Mouse (Mus musculus): ENCODE results near the gene Dhcr24. TPM values are rescaled to one million over a fixed set of nuclear protein-coding genes. Genes with fewer than 3 reads are reported as not detected.

Dhcr24 gene
- polyA plus RNA-seq, 1 experiment from 2014 or later, result 4.6 TPM

GRCm38 (mm10) chr4:106630333-106631220, 69.7 kb downstream of the Dhcr24 start:
- Histone ChIP-seq H3K36me3 (no peaks in the 10 kb centered on the region), H3K4me3 (replicated peaks) (no peak overlapping the region), H3K9ac (no peak overlapping the region), H3K27me3 (peaks cover 7% of the 10 kb centered on the region; the same call in 1 of the 2 replicates), H3K9me3 (replicated peaks) (no peaks in the 10 kb centered on the region), H3K4me2 (no peak overlapping the region), H3K27ac (peak overlapping the region; percentile 28; the same call in 1 of the 2 replicates), H3K4me1 (peaks cover 67% of the 10 kb centered on the region)
- ATAC-seq (replicated peaks; ENCODE audit: low FRiP score), result 0 out of 2 replicates have a peak, but pooled peaks have one; percentile 1
- WGBS, result 24% methylated on average over 14 of the region's 14 CpGs

GRCm38 (mm10) chr4:106632313-106632712, 71.5 kb downstream of the Dhcr24 start:
- no peak for ATAC-seq (replicated peaks; ENCODE audit: low FRiP score)

GRCm38 (mm10) chr4:106633281-106634085, 72.6 kb downstream of the Dhcr24 start:
- H3K9ac ChIP-seq, result no peak overlapping the region
- H3K27me3 ChIP-seq, result no peaks in the 10 kb centered on the region
- H3K4me1 ChIP-seq, result peaks cover 67% of the 10 kb centered on the region
- H3K36me3 ChIP-seq, result no peaks in the 10 kb centered on the region
- peak overlapping the region; percentile 12; the same call in 1 of the 2 replicates for H3K4me2 ChIP-seq
- no peak overlapping the region for H3K4me3 ChIP-seq (replicated peaks)
- H3K9me3 ChIP-seq (replicated peaks), result no peaks in the 10 kb centered on the region
- WGBS, result 12% methylated on average over 8 of the region's 8 CpGs
- peak overlapping the region; percentile 96 for H3K27ac ChIP-seq
- peak; percentile 75 for ATAC-seq (replicated peaks; ENCODE audit: low FRiP score)

More at GRCm38 (mm10) chr4:106632313-106632712, 71.5 kb downstream of the Dhcr24 start:
- H3K4me2 ChIP-seq, result no peak overlapping the region
- WGBS, result 20% methylated on average over 2 of the region's 3 CpGs
- no peak overlapping the region for H3K4me3 ChIP-seq (replicated peaks)
- H3K27me3 ChIP-seq, result no peaks in the 10 kb centered on the region
- no peaks in the 10 kb centered on the region for H3K9me3 ChIP-seq (replicated peaks)
- H3K4me1 ChIP-seq, result peaks cover 71% of the 10 kb centered on the region
- no peaks in the 10 kb centered on the region for H3K36me3 ChIP-seq
- no peak overlapping the region for H3K9ac ChIP-seq
- peak overlapping the region; percentile 96 for H3K27ac ChIP-seq

DNA sequence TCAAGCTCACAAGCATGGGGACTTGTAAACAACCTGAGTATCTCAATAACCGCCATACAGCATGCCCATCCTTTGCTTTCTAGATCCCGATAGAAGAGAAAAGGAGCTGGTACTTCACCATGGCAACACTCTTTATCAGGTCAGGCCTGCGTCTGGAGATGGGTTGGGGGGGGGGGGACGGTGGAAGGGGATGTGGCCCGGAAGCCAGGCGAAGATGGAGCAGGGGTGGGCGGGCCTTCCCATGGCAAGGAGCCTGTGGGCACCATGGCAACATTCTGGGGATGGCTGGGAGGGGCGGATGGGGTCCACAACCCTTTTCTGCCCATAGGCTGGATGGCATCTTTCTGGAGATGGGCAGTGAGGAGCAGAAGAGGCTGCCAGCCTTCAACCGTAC, 73.2 kb downstream of the Dhcr24 start:
- no peak for ATAC-seq (replicated peaks; ENCODE audit: low FRiP score)
- H3K4me2 ChIP-seq, result peak overlapping the region; percentile 12; the same call in 1 of the 2 replicates
- H3K27me3 ChIP-seq, result no peaks in the 10 kb centered on the region
- H3K27ac ChIP-seq, result peak overlapping the region; percentile 96
- H3K4me3 ChIP-seq (replicated peaks), result no peak overlapping the region
- H3K4me1 ChIP-seq, result peaks cover 61% of the 10 kb centered on the region
- no peaks in the 10 kb centered on the region for H3K36me3 ChIP-seq
- no peaks in the 10 kb centered on the region for H3K9me3 ChIP-seq (replicated peaks)
- H3K9ac ChIP-seq, result no peak overlapping the region
- WGBS, result 40% methylated on average over 9 of the region's 9 CpGs

Other genes with a start within 250 kb of the Dhcr24 start
- gene Usp24, start 244.8 kb upstream of the Dhcr24 start, polyA plus RNA-seq (2015; fragmentation: Nextera tagmentation; extraction: Ambion mirVana), result 8.3 and 9.3 TPM in 2 replicates
- gene Pcsk9, start 96.7 kb upstream of the Dhcr24 start, polyA plus RNA-seq (2015; fragmentation: Nextera tagmentation; extraction: Ambion mirVana), result 16.3 and 18.8 TPM in 2 replicates
- 7.9 and 8.9 TPM in 2 replicates for gene Bsnd, start 68.8 kb upstream of the Dhcr24 start, polyA plus RNA-seq (2015; fragmentation: Nextera tagmentation; extraction: Ambion mirVana)
- not detected in 2 replicates for gene Lexm, start 56.2 kb downstream of the Dhcr24 start, polyA plus RNA-seq (2015; fragmentation: Nextera tagmentation; extraction: Ambion mirVana)
- 5.8 and 6.0 TPM in 2 replicates for gene Ttc22, start 61.4 kb downstream of the Dhcr24 start, polyA plus RNA-seq (2015; fragmentation: Nextera tagmentation; extraction: Ambion mirVana)
- gene Pars2, start 90.0 kb downstream of the Dhcr24 start, polyA plus RNA-seq (2015; fragmentation: Nextera tagmentation; extraction: Ambion mirVana), result 13.4 and 14.8 TPM in 2 replicates
- 98.1 and 104 TPM in 2 replicates for gene Ttc4, start 117.9 kb downstream of the Dhcr24 start, polyA plus RNA-seq (2015; fragmentation: Nextera tagmentation; extraction: Ambion mirVana)
- 0.52 and 0.57 TPM in 2 replicates for gene Mroh7, start 169.9 kb downstream of the Dhcr24 start, polyA plus RNA-seq (2015; fragmentation: Nextera tagmentation; extraction: Ambion mirVana)
- 5.3 and 5.7 TPM in 2 replicates for gene Fam151a, start 172.9 kb downstream of the Dhcr24 start, polyA plus RNA-seq (2015; fragmentation: Nextera tagmentation; extraction: Ambion mirVana)
- gene Acot11, start 244.0 kb downstream of the Dhcr24 start, polyA plus RNA-seq (2015; fragmentation: Nextera tagmentation; extraction: Ambion mirVana), result 2.7 and 3.7 TPM in 2 replicates

Measured in kidney, embryonic 15.5 days (tissue).